Mouse (Mus musculus): ENCODE measurements around the gene Mmp15.

The Mmp15 gene

DNA sequence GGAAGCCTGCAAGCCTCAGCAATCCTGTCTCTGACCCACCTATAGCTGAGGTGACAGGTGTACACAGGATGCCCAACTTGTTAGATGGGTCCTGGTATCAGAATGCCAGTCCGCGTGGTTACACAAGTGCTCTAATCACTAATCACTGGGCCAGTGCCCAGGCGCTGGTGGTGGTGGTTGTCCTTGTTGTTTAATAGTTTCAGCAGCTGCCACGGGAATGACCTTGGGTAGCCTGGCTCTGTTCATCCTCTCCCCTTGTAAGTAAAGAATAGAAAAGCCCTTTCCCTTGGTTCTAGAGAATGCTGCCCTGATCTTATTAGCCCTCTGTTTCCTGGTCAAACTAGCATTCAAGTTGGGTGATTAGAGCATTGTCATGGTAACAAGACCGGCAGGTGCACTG lies 10.3 kb upstream of the Mmp15 start:
- DNase-seq (ENCODE audit: low spot score in 2 of 2): no peak

DNA sequence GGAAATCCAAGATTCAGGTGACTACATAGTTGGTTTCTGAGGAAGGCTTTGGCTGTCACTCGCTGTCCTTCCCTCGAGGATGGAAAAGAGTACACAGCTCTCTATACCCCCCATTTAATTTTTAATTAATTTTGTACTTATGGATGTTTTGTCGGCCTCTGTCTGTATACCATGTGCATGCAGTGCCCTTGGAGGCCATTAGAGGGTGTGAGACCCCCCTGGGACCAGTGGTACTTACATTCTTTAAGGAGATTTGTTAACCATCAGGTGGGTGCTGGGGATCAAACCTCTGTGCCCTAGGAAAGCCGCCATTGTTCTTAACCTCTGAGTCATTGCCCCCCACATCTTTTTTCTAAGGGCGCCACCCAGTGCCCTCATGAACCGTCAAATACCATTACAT lies 7.4 kb upstream of the Mmp15 start:
- DNase-seq (ENCODE audit: low spot score in 2 of 2): no peak

DNA sequence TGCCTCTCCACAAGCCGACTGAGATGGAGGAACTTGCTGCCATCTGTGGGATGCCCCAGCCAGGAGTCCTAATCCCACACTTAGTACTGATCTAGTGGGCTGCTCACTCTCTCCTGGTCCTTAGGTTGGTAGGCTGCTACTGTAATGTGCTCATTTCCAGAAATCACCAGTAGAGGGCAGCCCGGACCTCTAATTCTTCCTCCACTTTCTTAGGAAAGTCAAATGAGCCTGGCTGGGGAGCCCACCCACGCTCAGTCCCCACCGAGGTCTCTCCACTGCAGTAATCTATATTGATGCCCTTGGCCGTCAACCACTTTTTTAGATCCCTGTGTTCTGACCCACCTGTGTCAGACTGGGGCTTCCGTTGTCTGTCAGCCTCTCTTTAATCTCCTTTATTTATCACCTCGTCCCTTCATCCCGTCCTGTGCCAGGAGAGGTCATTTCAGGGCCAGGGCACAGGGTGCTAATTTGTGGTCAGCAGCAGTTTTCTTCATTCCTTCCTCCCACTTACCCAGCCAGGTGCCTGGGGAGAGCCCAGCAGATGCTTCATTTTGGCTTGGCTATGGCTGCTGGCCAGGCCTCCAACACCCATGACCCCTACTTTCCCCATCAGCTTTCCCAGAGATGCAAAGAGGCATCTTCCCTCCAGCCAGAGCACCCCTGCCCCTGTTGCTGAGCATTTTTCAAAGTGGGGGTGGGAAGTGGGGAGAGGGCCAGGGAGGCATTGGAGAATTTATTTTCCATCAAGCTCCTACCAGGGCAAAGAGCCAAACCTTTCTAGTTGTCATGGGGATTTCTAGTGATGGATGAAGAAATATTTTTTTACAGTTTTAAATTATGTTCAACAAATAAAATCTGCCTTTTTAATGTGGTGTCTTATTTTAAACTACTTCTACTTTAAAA lies 5.2 kb upstream of the Mmp15 start:
- peak in 1 of 2 experiments; percentile 83 for DNase-seq (ENCODE audit: low spot score in 2 of 2)

DNA sequence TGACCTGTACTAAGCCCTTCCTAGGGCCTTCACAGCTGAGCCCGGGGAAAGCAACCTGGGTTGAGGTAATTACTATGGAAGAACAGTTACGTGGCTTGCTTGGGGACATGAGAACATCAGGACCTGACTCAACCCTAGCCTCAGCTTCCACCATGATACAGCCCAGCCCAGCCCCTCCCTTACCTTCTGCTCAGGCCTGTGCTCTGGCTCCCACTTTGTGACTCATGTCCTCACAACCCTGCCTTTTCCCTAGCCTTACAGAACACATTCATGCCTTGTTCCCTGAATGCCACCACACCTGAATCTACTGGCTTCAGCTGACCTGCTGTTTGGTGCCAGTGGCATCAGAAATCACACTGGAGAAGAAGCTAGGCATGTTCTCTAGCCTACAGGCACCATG lies 3.7 kb upstream of the Mmp15 start:
- DNase-seq (ENCODE audit: low spot score in 2 of 2): no peak

DNA sequence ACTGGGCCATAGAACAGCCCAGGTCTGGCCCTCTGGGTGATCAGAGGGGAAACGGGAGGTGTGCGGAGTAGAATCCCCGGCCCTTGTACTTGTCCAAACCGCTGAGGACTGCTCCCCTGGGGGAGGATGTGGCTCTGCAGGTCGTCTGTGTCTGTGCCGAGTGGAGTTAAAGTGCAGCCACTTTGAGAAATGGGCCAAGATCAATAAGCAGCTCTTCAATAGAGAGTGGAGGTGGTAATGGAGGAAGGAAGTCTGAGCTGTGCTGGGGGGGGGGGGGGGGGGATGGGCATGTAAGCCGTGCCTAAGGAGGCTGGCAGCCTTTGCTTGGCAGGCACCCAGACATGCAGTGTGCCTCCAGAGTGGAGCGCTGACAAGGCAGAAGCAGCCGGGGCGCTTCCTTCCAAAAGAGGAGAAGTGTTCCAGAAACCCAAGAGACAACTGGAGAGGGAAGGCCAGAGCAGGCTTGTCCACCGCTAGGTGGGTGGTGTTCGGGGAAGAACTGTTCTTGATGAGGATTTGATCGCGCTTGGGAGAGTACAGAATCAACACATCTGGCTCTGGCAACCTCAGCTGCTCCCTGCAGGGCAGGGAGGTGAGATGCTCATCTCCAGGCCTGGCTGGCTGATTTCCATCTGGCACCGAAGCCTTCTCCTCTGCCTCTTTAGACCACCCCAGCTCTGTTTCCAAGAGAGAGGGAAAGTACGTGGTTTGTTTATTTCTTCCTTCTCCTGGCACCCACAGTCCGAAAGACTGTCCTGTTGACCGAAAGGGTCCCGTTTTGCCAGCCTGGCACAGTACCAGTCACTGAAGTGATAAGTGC lies 3.0 kb upstream of the Mmp15 start:
- DNase-seq (ENCODE audit: low spot score in 2 of 2): peak; percentile 57 to 85

DNA sequence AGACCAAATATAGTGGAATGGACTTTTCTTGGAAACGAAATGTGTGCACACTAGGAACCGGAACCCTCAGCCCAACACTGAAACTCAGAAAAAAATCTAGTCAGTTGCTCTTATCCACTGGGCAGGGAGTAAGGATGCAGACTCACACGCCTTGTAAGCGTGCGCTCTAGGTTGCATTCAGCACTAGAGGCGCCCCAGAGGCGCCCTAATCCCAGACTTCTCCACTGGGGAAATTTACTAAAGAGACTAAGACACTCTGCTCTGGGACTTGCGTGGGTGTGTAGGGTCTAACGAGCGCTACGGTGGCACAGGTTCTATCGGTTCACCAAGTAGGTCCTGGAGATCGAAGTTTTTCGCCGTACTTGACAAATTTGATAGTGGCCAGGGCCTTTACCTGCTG lies 607 bp upstream of the Mmp15 start:
- DNase-seq (ENCODE audit: low spot score in 2 of 2): no peak

DNA sequence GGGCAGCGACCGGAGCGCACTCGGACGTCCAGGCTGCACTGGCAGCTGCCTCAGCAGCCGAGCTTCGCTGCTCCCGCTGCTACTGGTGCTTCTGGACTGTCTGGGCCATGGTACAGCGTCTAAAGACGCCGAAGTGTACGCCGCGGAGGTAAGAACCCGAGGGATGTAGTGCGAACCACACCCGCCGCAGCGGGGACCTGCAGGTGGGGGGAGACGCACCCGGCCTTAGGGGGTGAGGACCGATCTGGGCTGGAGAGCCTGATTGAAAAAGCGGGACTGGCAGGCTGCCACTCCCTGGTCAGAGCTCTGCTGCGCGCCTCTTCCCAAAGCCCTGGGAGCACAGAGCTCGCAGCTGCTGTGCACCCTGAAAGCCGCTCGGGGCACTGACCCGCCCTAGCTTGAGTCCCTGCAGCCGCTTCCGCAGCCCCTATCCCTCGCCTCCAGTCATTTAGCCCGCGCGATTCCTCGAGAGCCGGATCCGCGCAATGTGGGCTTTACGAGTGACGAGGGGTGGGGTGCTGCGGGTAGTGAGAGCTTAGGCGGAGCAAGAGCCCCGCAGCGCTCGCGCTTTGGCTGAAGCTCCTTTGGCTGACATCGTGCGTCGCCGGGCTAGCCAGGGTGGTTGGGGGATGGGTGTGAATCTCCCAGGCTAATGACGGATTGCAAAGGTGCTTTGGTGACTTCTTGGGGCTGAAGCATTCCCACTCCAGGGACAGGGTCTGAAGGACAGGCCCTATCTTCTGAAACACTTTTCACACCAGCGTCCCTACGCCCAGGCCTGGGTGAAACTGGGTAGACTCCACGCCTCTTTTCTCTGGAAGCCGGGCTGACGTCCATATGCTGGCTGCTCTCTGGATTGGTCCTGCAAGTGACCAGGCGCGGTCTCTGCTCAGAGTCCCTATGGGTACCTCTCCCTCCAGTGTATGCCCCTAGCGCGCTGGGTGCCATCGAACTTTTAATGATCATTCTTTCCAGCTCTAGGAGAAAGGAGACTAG lies 1.1 kb downstream of the Mmp15 start:
- DNase-seq (ENCODE audit: low spot score in 2 of 2): no peak

DNA sequence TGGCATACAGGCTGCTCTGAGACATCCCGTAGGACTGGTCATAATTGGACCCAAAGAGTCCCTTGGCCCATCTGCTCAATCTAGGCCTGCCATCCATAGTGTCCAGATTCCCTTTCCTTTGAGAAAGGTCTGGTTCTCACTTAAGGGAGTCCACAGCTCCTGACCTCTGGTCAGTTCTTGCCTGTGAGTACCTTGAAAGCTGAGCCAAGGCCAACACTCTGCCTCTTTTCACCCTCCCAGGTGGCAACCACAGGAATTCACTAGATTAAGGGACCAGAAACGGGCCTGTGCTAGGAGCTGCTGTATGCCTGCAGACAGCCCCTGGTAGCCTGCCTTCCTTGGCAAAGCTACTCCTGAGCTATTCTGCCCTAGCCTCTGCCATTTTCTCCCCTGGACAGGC lies 2.5 kb downstream of the Mmp15 start:
- no peak for DNase-seq (ENCODE audit: low spot score in 2 of 2)

DNA sequence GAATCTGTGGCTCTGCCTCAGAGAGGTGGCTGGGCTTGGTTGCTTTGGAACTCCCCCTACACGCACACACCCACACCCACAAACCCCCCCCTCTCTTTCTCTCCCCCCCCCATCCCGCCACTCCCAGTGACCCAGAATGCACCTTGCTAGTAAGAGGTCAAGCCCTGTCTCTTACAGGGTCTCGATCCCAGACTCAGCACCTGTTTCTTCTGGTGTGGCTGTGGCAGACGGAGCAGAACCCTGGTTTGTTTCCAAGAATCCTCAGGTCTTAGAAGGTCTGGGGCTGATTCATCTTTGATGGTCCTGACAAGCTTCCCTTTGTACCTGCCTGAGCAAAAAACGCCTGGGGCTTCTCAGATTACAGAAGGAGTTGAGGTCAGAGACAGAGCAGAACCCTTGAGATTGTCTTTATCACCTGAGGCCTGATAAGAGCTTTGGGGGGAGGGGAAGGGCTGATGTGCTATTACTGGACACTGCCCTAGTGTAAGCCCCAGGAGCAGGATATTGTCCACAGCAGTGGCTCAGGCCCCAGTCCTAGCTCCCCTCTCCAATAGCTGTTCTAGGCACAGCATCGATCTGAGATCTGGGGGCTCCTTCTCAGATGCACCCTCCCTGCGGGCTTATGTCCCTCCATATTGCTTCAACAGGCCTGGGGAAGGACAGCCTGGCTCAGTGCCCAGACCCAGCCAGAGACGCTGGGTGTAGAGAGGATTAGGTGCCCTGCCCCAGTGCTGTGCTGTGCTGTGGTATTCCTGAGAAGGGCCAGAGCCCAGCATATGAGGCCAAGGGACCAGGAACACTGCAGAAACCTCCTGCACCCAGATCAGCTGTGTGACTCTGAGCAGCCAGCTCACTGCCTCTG lies 6.7 kb downstream of the Mmp15 start:
- DNase-seq (ENCODE audit: low spot score in 2 of 2): no peak

DNA sequence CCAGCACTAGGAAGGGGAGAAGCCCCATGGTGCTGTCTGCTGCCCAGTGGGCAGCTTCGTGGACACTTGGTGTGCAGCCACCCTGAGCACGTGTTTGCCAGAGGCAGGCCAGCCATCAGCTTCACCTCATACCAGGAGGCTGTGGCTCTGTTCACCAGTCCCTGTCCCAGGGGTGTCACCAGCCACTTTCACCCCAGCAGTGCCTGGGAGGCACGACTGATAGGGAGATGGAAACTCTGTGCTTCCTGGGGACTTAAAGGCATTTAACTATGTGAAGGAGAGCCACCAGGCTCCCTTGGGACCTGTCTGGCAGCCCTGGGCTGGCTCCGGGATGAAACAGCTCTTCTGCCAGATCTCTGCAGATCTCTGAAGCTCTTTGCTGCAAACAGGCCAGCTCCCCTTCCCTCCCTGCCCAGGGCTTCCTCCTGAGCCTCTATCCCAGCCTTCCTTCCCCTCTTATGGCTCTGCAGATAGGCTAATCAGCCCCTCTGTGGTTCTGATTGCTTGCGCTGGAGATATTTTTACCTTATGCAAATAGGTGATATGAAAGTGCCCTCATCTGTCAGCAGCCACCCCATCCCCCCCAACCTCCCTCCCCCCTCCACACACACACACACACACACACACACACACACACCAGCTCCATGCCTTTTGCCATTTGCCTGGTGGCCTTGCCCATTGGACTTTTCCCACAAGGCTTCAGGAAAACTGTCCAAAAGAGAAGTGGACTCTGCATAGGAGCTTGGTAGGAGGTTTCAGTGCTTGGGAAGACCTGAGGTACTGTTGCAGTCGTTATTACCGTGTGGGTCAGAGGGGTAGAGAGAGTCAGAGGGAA lies 8.3 kb downstream of the Mmp15 start:
- no peak for DNase-seq (ENCODE audit: low spot score in 2 of 2)

DNA sequence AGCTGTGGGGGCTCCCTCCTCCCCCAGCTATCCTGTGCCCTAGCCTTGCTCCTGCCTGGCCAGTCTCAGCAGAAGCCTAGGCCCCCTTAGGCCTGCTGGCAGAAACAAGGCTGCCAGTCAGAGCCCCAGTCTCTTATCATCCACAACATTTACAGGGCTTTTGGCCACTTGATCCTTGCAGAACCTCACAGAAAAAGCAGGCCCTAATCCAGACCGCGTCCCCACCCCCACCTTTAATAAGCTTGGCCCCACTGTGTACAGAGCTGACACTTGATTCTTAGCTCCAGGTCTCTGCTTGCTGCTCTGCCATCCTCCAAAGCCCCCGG lies 8.9 kb downstream of the Mmp15 start:
- no peak for DNase-seq (ENCODE audit: low spot score in 2 of 2)

DNA sequence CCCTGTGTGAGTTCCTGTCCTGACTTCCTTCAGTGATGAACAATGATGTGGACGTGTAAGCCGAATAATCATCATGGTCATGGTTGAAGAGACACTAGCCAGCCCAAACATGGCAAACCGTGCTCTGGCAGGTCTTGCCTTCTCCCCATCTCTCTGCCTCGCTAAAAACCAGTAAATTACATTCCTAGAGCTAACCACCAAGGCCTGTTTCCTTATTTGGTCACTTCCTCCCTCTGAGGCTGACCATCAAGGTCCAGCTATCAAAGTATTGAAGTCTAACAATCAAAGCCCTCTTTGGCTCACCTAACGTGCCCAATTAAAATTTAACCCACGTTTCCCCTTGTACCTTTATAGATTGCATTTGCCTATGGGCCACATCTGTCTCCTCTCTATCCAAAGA lies 10.2 kb downstream of the Mmp15 start:
- no peak for DNase-seq (ENCODE audit: low spot score in 2 of 2)

DNA sequence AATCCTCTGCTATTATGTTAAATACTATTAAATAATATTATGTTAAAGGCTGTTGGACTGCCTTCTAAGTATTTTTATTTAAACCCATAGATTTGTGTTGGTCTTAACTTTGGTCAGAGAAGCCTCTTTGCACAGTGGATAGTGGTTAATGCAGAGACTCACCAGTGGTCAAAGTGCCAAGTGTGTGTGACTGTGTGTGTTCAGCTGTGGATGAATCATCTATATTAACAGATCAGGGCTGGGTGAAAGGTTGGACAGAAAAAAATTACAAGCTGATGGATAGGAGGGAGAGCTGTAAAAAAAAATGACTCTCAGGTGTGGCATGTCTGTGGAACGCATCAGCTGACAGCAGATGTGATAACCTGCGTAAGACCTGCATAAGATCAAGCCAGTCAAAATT lies 11.8 kb downstream of the Mmp15 start:
- DNase-seq (ENCODE audit: low spot score in 2 of 2): no peak

DNA sequence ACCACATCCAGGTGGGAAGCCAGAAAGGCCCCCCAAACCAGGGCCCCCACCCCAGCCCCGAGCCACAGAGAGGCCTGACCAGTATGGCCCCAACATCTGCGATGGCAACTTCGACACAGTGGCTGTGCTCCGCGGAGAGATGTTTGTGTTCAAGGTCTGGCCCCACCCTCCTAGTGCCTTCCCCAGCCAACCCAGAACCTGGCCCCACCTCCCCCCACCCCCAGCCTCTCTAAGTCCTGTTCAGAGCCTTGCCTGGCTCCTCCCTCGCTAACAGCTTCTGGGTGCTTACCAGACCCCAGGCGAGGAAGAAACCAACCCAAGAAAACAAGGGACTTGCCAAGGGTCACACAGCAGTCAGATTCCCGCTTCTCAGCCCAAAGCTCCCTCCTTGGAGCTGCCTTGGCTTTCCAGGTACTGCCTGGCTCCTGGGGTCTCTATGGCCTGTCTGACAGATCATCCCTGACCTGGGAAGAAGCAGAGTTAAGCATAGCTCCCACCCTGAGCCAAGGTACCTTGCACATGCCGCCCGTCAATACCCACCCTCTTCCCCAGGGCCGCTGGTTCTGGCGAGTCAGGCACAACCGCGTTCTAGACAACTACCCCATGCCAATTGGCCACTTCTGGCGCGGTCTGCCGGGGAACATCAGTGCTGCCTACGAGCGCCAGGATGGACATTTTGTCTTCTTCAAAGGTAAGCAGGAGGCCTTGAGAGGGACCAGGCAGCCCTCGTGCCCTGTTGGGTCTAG lies 17.7 kb downstream of the Mmp15 start:
- no peak for DNase-seq (ENCODE audit: low spot score in 2 of 2)

DNA sequence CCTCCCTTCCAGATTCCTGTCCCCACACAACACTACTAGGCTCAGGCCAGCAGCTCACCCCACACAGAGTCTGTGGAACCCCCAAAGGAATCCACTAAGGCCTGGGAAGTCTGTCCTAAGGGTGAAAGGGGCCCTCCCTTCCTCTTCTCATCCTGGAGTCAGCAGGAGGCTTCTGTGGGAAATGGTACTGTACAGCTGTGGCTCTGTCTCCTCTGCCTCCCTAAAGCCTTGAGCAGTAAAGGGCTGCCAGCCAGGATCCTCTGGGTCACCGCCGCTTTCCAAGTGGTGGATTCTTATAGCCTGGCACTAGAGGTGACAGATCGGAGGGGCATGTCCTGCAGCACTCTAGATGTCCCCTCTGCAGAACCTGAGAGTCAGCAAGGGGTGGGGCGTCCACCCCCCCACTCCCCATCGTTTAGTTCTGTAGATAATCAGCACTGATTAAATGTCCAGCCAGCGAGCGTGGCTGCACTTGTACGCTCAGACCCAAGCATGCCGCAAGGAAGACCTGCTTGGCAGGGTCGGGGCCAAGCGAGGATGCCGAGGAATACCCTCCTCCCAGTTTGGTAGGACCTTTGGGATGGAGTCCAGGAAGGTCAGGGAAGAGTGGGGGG lies 21.4 kb downstream of the Mmp15 start:
- no peak for DNase-seq (ENCODE audit: low spot score in 2 of 2)

DNA sequence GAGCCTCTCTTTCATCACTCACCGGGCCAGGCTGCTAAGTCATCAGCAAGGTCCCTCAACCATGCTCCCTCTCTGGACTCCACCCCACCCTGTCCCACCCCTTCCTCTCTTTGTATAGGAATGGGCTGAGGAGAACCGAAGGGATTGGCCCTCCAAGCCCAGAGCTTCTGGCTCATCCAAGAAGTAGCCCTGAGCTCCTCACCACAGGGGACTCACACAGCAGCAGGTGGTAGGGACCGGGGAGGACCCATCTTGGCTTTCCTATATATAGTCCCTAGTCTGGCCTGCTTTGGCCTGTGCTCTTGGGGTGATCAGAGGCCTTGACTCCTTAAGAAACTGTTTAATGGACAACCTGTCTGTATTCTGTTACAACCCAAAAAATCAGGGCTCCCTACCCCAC lies 22.4 kb downstream of the Mmp15 start:
- no peak for DNase-seq (ENCODE audit: low spot score in 2 of 2)

DNA sequence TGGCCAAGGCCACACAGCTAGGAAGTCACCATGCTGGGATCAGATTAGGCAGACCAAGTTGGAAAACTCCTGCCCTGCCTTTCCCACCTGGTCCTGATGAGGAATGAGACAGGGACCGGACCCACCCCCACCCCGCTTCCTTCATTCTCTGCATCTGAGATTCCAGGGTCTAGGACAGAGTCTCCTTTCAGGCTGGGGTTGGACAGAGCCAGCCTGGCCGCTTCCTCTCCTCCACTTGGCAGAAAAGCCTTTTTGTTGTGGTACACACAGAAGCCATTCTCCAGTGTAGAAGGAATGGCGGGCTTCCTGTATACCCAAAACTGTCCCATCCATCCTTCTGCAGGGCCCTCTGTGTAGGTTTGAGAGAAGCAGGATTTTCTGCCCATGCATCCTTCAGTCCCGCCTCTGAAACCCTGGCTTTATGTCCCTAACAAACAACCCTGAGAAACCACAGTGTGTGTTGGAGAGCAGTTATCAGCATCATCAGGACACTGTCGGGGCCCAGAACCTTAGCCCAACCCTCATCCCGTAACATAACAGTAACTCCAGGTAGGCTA lies 23.4 kb downstream of the Mmp15 start:
- DNase-seq (ENCODE audit: low spot score in 2 of 2): no peak

DNA sequence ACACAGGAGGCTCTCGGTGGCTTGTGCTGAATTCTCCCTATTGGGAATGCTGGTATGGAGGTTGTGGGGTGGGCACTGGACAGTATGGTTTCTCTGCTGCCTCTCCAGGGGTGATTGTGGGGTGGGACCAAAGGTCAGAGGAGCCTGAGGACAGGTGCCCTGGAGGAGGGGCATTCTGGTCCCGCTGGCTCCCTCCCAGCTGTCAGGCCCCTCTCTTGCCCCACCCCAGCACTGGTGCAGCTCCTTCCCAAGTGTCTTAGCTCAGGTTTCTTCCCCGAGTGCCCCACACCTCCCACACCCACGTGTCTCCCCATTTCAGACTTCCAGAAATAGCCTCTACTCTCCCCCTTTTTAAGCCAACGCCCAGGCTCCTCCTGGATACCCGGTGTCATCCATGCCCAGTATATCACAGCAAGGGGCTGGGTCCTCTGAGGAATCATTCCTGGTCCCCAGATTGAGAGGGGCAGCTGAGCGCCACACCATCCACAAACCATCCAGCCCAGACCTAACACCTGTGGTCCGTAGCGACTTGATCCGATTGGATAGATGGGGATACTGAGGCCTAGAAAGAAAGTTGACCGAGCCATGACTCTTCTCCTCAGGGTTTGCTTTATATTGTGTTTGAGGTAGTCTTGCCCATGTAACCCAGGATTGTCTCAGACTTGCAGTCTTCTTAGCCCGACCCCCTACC lies 24.4 kb downstream of the Mmp15 start:
- no peak for DNase-seq (ENCODE audit: low spot score in 2 of 2)

All from left cerebral cortex, adult 9 months (tissue).